Mouse (Mus musculus) olfactory bulb, adult 2 months (tissue): Measurements from ENCODE around the gene Cidec.

Experiments
- CTCF ChIP-seq: fragments of 200-500 bp; IDR thresholded peaks from 2 replicates; pipeline ENCODE4 v1.5.1; 2012; ENCODE audit warnings: low read depth, mild to moderate bottlenecking, low read length, moderate library complexity; ENCODE audit not compliant: insufficient read depth
- POLR2A ChIP-seq: fragments of 200-500 bp; IDR thresholded peaks from 2 replicates; pipeline ENCODE4 v1.6.1; 2012; ENCODE audit warnings: mild to moderate bottlenecking, low read depth, low read length, moderate library complexity; ENCODE audit not compliant: insufficient read depth

DNA sequence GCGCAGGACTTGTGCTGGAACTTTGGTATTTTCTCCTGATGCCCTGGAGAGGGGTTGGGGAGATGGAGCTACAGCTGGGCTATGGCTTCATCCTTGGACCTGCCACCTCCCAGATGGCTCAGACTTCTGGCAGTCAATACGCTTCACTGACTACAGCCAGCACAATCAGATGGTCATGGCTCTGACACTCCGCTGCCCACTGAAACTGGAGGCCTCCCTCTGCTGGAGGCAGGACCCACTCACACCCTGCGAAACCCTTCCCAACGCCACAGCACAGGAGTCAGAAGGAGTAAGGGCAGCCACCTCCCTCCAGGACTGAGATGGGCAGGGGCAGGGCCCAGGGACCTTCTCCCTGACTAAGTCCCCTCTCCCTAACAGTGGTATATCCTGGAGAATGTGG is 30.0 kb upstream of the Cidec start:
- TF ChIP-seq CTCF (no peak), POLR2A (no peak)
